Mouse (Mus musculus): ENCODE measurements around the gene Prcd.
A peak's percentile ranks its signal among the peaks of the same experiment; 100 is the strongest.
"Not testable (repeated sequence)": the region's sequence is repeated elsewhere in the genome, so short reads cannot be mapped to it uniquely, and the experiment has no call there.

The Prcd gene

DNA sequence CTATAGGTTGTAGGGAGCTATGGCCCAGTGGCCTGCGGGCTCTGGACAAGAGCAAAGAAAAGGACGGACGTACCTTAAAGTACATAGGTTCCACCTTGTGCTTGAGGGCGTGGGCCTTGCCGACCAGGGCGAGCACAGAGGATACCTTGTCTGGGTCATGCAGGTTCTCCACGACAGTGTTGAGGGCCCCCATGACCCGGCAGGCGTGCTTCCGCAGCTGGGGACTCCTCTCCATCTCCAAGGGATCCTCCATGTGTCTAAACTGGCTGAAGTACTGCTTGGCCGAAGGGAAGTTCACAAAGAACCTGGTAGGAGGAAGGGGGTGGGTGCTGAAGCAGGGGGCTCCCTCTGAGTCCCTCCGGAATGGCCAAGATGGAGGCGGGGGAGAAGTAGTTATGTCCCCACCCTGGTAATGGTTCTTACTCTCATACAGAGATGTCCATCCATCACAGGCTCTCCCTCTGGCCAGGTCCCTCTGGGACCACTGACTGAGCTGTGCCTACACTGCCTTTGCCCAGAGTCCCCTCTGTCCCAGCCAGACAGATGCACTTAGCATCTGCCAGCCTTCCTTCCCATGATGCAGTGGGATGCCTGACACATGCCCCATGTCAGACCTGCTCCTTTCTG, 3.5 kb upstream of the Prcd start:
- no peak for DNase-seq

DNA sequence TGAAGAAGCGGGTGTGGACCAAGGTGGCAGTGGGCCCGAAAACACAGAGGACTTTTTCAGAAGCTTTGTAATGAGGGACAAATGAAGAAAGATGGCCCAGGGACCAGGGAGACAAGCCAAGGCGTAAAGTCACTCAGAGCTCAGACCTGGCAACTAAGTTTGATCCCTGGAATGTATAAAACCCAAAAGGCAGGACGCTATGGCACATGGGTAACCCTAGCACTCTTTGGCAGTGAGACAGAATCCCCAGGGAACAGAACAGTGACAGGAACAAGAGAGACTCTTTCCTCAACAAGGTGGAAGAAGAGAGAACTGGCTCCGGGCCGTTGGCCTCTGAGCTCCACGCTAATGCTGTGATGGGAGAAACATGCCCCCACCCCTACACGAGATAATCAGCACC, 2.5 kb upstream of the Prcd start:
- no peak for DNase-seq

DNA sequence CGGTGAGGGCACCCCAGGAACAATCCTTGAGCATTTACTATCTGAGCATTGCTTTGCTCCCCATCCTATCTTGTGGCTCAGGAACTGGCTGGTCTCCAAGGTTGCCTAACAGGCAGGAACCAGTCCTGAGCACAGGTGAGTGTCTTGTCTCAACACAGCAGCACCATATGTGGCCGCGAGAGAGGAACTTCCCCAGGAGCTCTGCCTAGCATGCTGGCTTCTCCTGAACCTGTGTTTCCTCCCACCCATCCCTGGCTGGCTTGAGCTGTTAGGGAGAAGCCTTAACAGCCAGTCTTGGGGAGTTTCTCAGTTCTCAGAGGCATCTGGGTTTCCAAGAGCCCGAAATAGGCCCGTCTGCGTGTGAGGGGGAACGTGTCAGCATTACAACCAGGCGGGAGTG, 2.0 kb upstream of the Prcd start:
- DNase-seq: no peak

DNA sequence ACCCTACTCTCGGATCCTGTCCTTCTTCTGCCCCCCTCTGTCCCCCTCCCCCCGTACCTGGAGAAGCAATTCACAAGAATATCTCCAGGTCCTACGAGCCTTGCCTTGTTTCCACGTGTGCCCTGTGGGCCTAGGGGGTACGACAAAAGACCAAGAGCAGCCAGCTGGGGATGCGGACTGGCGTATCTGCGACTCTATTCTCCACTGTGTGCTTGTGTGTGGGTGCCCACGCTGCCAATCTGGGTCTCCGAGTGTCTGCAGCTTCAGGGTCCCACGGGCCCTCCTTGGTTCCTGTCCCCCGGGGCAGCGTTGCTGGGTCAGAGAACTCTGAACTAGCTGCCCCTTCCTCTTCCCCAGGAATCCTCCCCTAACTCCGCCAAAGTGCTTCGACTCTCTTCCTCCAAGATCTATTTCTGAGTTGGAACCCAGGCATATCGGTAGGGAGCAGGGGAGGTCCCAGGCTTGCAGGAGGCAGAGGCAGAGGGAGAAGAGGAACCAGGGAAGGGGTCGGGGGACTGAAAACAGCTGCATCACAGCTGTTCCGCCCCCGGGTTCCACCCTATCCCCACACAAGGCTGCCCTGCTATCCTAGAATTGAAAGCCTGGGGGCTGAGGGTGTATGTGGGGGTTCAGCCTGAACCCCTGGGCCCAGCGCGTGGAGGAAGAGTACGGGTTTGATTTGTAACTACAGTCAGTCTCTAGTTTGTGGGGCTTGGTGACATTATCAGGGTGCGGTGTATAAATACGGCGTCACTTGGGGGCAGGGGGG, 820 bp upstream of the Prcd start:
- DNase-seq: no peak

DNA sequence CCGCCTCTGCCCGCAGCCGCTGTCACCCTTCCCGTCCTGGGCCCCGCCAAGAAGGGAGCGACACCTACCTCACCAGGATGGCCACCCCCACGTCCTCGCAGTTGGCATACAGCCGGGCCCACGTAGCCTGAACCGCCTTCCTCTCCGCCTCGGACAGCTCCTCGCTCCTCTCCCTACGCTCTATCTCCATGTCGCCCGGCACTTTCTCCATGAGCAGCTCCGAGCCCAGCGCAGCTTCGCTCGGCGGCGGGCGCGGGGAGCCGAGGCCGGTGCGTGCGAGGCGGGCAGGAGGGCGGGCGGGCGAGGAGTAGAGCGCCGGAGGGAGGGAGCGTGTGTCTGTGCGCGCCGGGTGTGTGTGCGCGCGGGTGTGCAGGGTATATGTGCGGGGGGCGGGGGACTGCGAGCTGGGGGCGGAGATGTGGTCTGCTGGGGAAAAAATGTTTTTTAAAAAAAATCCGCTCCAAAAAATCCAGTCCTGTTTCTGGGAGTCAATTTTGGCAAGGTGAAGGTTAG, 431 bp downstream of the Prcd start:
- no peak for DNase-seq

DNA sequence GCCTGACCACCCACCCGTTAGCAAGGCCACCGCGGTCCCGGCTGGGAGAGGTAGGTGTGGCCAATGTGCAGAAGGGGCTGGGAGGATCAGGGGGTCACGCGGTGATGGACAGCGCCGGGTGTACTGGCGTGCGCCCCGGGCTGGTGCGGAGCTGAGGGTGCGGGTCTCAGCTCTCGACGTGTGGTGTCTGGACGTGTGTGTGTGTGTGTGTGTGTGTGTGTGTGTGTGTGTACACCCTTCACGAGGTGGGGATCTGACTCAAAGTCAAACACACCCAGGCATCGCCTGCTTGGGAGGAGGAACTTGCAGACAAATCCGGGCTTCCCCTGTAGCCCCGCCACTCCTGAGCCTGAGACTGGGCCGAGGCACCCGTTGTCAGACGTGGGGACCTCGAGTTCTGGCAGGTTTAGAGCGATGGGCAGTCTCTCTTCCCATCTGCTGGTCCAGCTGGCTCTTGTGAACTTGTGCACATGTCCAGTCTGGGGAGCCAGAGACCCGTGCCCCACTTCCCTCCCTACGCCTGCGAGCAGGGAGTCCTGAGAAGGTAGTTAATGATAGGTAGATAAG, 1.0 kb downstream of the Prcd start, which contains the start of gene Cygb:
Gene Cygb (minus strand): TSS at position 59 of the 567 bp plus-strand sequence.
- DNase-seq: no peak

DNA sequence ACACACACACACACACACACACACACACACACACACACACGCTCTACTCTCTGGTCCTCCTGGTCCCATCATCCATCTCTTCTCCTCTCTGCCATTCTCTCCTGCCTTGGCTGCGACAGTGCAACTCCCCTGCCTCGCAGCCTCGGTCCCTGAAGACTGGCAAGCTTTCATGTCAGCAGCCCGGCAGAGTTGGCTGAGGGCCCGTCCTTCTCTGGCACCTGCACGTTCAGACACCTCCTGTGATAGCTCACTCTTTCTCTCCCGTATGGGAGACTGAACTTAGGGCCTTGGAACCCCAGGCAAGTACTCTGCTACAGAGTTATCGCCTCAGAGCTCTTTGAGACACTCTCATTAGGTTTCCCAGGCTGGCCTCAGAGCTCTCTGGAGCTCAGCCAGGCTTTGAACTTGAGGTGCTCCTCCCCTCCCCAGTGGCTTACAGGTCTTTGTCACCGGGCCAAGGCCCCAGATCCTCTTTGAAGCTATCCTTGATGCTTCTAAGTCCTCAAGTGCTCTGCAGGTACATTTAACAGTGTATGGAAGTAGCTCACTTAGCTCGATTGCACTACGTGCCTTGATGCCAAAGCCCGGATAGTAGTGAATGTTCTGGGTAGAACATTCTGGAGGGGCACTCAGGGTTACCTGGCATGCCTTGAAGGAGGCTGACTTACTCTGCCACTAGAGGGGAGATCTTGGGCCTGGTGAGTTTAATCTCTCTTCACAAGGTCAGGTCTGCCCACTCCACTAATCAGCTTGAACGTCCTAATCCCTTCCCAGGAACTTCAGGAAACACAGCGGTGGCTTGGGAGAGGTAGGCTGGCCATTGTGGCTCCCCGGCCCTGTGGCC, 3.2 kb downstream of the Prcd start:
- DNase-seq: no peak

DNA sequence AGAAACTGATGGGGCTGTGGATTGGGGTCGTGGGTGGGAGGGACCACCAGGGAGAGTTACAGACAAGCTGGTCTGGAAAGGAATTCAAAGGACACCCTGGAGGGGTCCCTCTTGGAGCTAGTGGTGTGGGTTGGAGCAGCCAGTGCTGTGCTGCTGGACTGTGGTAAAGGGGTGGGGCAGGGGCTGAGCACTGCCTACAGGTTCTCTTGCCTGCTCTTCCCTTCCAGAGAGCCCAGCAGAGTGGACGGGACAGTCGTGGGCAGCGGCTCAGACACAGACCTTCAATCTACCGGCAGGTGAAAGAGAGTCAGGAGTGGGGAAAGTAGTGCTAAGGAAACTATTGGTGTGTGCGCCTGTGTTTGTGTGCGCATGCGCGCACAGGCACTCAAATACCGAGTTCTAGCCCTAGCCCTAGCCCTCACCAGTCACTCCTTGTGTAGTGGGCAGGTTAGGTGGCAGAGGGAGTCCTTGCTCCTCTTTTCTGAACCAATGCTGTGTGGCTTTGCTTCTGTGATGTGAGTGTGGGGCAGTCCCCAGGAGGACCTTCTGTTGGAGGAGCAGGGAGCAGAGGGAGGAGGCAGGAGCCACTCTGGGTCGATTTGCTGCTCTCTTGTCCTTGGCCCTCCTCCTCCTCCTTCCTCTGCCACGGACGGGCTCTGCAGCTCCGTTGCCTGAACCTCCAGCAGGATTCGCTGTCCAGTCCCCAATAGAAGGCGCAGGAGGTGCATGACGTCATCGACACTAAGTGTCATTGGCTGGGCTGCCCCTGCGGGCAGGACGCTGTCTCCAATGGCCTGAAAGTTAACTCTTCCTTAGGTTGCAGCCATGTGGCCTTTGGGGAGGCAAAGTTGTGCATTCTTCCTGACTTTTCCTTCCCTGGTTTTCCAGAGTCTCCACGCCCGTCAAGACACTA, 4.2 kb downstream of the Prcd start:
- DNase-seq: peak; percentile 42 to 58

DNA sequence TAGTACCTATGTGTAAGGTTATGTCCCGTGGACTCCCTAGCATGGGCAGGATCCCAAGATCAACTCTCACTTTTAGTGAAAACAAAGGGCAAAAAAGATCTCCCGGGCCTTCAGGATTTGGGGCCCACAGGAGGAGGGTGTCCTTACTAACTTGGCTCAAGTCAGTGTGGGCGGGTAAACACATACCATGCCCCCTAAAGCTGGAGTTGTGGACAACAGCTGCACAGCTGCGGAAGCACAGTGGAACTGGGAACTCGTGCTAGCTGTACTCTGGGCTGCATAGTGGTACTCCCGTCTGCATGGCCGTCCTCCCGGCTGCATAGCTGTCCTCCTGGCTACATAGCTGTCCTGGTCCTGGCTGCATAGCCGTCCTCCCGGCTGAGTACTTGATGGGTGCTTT, 4.9 kb downstream of the Prcd start:
- no peak for DNase-seq

DNA sequence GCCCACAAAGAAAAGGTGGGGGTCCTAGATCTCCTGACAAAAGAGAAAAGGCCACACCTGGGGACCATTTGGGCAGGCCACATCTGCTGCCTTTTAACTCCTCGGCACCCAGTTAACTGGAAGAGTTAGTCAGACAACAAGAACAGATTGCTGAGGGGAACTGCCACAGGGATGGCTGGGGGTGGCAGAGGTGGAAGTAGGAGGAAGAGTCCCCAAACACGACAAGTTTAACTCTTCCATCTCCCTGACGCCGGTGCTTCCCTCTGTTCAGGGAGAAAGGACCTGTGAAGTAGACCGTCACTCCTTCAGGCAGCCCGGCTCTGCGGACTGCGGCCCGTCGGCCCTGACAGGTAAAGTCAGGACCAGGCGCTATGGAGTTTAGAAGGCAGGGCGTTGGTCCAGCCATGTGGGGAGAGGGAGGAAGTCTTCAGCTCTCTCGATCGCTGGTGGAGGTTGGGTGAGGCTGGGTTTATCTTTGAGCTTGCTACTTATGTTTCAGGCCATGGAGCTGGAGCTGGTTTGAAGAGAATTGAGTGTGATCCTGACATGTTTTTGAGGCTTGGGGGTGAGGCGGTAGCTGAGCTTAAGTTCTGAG, 5.8 kb downstream of the Prcd start:
- DNase-seq: no peak

DNA sequence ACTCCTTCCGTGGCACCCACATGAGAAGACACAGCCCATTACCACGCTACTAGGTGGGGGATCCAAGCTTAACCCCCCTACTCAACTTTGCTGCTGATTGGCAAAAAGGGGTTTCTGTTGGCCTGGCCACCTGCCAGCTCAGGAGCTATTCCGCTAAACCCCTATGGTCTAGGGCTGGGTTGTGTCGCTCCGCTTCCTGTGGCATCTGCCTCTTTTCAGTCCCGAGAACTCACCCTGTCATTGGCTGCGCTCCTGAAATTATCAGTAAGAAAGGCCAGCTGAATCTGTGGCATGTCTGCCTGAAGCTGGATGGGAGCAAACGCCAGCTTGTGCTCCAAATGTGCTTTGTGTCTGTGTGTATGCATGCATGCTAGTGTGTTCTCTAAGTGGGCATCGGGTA, 6.8 kb downstream of the Prcd start:
- no peak for DNase-seq

DNA sequence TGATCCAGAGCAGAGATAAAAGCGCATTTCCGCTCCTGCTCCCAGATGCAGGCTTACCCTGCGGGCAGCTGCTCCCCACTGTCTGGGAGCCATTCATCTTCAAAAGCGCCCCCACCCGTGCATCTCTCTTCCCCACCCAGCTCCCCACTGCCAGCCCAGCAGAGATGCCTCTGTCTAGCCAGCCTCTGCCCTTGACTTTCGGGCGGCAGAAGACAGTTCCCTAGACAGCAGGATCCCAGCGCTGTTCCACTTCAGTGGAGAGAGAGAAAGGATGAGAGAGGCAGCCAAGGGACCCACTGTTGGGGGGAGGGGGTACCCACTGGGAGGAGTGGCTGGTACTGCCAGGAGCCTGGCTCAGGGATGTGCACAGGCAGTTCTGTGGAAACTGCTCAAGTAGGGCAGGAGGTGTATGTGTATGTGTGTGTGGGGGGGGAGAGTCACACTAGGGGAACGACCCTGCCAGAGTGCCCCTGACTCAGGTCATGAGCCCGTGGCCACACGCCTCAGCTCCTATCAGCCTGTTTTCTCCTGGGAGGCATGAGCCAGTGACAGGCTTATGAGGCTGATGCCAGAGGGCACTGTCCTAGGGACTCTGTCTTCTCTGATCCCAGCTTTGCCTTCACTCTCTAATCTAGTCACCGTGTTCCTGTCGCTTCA, 8.1 kb downstream of the Prcd start:
- DNase-seq: no peak

DNA sequence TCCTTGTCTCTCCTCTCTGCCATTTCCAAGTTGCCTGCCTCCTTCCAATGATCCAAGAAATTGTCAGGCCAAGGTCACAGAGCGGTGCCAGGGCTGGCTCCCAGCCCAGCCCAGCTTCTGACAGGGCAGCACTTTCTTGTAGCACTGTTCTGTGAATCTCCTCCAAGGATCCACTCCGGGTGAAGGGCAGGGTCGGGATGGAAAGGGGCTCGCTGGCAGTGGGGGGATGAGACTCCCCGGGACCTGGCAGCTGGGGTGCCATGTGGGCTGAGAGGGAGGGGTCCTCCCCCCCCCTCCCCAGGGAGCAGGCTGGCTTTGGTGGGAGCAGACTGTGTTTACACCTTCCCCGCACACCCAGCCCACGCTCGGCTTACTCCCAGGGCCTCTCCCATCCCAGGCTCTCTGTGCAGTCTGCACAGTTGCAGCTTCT, 8.6 kb downstream of the Prcd start:
- no peak for DNase-seq

DNA sequence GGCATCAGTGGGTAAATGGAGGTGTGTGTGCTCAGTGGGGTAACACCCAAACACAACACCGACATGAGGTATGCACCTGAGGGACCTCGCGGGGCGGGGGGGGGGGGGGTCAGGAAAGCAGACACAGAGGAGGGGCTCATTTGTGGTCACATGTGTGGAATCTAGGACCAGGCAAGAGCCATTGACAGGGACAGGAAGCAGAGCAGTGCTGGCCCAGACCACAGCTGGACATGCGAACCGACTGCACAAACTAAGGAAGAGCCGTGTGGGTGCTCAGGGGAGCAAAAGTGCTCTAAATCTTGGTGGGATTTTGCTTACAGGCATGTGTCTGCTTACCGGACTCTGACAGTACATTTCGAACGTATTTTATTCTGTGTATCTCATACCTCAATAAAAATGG, 12.0 kb downstream of the Prcd start:
- DNase-seq: no peak

DNA sequence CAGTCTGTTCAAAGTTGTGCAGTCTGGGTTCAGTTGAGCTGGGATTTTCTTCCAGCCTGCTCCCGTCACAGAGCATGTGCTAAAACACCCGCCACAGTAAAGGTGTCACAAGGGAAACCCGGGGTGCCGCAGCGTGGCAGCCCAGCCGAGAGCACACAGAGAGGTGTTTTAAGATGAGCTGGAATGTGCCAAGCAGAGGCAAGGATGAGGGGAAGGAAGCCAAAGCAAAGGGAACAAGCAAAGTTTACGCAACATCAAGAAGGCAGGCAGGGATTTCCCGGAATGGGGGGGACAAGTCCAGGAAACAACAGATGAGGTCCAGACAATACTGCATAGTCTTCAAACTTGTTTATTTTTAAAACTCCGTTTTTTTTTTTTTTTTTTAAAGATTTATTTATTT, 13.2 kb downstream of the Prcd start:
- no peak for DNase-seq

DNA sequence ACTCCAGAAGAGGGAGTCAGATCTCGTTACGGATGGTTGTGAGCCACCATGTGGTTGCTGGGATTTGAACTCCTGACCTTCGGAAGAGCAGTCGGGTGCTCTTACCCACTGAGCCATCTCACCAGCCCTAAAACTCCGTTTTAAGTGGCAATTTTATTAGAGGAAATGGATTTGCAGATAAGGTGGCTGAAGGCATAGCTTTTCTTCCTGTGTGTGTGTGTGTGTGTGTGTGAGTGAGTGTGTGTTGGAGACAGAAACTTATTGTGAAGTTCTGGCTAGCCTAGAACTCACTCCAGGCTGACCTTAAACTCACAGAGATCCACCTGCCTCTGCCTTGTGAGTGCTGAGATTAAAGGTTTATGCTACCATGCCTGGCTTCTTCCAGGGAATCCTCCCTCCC, 13.7 kb downstream of the Prcd start:
- not testable (repeated sequence) for DNase-seq

DNA sequence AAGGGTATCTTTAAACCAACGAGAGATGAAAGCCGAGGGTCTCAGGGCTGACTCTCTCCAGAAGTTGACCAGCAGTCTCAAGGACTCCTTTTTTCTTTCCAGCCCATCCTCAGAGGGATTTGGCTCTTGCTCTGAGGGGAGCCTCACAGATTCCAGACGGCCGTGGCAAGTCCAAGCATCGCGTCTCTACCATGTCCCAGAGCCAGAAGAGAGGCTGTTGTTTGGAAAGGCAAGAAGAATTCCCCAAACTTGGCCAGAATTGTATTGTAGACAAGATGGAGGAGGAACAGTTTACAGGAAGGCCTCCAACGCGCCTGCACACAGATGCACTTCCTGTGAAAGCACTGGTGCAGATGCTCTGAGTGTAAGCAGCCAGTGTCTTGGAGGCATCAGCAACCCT, 14.6 kb downstream of the Prcd start:
- DNase-seq: no peak

DNA sequence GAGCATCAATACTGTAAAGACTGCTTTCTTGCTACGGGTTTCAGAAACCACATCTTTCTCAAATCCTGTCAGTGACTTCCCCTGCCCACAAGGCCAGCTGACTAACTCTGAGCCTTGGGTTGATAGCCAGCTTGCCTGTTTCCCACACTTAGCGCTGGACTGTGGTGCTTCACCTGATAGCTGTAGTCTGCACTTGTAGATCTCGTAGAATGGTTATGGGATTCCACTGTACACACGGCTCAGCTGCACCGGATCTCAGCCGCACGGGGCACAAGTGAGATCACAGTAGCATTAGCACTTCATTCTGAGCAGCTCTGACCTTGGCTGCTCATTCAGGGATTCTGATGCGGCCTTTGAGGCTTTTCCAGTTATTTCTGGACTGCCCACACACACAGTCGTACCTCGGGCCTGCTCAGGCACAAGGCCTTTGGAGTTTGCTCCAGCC, 15.1 kb downstream of the Prcd start:
- no peak for DNase-seq

DNA sequence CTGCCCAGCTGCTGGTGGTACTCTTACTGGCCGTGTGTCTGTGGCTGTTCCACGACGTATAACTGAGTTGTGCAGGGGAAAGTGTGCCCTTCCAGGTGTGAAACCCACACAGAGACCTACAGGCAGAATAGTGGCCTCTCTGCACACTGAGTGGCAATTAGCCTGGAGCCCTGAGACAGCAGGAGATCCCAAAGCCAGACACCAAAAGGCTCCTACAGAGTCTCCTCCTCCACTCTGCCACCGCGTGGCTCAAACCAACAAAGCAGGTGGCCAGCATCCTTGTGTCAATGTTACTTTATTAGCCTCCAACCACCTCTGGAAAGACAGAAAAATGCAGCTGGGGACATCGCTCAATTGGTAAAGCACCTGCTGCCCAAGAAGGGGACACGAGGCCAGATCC, 15.5 kb downstream of the Prcd start:
- no peak for DNase-seq

DNA sequence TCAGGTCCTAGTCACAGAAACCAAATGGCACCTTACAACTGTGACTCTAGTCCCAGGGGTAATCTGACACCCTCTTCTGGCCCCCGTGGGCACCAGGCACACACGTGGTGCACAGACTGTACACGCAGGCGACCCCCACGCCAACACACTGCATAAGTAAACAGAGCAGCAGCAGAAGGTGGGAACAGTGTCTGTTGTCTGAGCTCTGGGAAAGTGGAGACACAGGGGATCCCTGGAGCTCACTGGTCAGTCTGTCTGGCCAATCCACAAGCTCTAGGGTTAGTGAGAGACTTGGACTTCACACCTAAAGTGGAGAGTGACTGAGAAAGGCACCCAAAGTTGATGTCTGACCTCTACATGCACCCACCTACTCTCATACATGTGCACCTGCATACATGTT, 16.0 kb downstream of the Prcd start:
- no peak for DNase-seq

DNA sequence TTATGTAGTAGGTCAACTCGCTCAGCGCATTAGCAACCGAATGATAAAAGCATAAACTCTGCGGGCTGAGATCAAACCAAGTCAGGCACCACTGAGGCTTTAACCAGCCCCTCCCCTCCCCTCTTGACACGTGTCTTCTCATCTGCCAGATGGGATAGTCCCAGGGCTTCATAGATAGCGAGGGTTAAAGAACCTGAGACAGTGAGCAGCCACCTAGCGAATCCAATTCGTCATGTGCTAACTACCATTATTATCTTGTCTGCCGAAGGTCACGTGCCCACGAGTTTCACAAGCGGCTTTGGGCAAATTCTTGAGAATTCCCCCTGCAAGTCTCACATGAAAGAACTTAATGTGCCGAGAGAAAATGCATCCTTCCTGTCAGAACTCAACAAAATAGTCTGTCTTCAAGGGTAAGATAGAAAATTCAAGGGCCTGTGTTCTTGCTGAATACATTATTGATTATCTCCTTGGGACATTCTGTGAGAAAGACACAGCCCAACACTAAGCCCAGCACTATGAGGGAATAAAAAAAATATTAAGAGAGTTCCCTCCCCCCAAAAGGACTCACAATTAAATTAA, 16.5 kb downstream of the Prcd start:
- no peak for DNase-seq

Measured in thymus, adult 18-20 months (tissue).